Comparison of ENCODE assay signal across 8 mouse cellular contexts in genomic region chr13:3610118-3610794, GRCm38 (mm10). TPM values are rescaled to one million over a fixed set of nuclear protein-coding genes. Genes with fewer than 3 reads are reported as not detected.
DNase-seq lines count a peak whose midpoint lies in the region; ATAC-seq and TF ChIP-seq lines count a peak whose summit lies in the region.

No protein-coding gene starts in this region.

- H3K27me3 ChIP-seq in thymus, adult 2 months (ENCODE audit: control insufficient read depth, insufficient read depth, low read length): no peaks in the 10 kb centered on the region
- H3K27me3 ChIP-seq in hindbrain, postnatal 0 days (ENCODE audit: insufficient read depth, low read length): no peaks in the 10 kb centered on the region
- H3K27me3 ChIP-seq in limb, embryonic 15.5 days: no peaks in the 10 kb centered on the region
- H3K27me3 ChIP-seq in midbrain, embryonic 15.5 days (replicated peaks): 0 out of 2 replicates have a peak, but pooled peaks cover 4% of the 10 kb centered on the region
- no peaks in the 10 kb centered on the region for H3K27me3 ChIP-seq in testis, adult 2 months (ENCODE audit: control insufficient read depth, insufficient read depth, low read length)

- H3K36me3 ChIP-seq in thymus, adult 2 months (ENCODE audit: control insufficient read depth, insufficient read depth, low read length): no peaks in the 10 kb centered on the region
- no peaks in the 10 kb centered on the region for H3K36me3 ChIP-seq in hindbrain, postnatal 0 days (ENCODE audit: insufficient read depth, low read length)
- no peaks in the 10 kb centered on the region for H3K36me3 ChIP-seq in limb, embryonic 15.5 days
- no peaks in the 10 kb centered on the region for H3K36me3 ChIP-seq in midbrain, embryonic 15.5 days (replicated peaks)
- H3K36me3 ChIP-seq in testis, adult 2 months (ENCODE audit: control insufficient read depth, insufficient read depth, low read length): no peaks in the 10 kb centered on the region

- peak overlapping the region; percentile 64 for H3K27ac ChIP-seq in thymus, adult 2 months (ENCODE audit: control insufficient read depth, insufficient read depth, low read length)
- H3K27ac ChIP-seq in hindbrain, postnatal 0 days: peak overlapping the region; percentile 92
- H3K27ac ChIP-seq in limb, embryonic 15.5 days: peak overlapping the region; percentile 96
- H3K27ac ChIP-seq in midbrain, embryonic 15.5 days: peak overlapping the region; percentile 88
- peak overlapping the region; percentile 100 for H3K27ac ChIP-seq in testis, adult 2 months (ENCODE audit: control insufficient read depth, insufficient read depth, low read depth, low read length)

- DNase-seq in thymus, adult 2 months: no peak
- no peak for DNase-seq in thymus, postnatal 25 days
- peak; percentile 53 for DNase-seq in brain, embryonic 14.5 days (ENCODE audit: low read depth)
- DNase-seq in frontal cortex, postnatal 14 days (ENCODE audit: low spot score in 2 of 2): peak; percentile 11 to 39
- peak; percentile 30 for DNase-seq in hindbrain, postnatal 0 days (ENCODE audit: low spot score)

- WGBS in thymus, adult 2 months: 1% methylated on average over 50 of the region's 50 CpGs
- WGBS in hindbrain, postnatal 0 days: 1% methylated on average over 48 of the region's 50 CpGs
- 0% methylated on average over 47 of the region's 50 CpGs for WGBS in limb, embryonic 15.5 days
- 0% methylated on average over 42 of the region's 50 CpGs for WGBS in midbrain, embryonic 15.5 days

- peak; percentile 33; the same call in 1 of the 2 replicates for ATAC-seq in hindbrain, postnatal 0 days
- ATAC-seq in limb, embryonic 15.5 days (ENCODE audit: insufficient number of reproducible peaks, low FRiP score, low TSS enrichment, low read depth): 0 out of 2 replicates have a peak, but pooled peaks have one; percentile 7
- peak; percentile 1 for ATAC-seq in midbrain, embryonic 15.5 days (replicated peaks)

- no peaks in the 10 kb centered on the region for H3K4me1 ChIP-seq in thymus, adult 2 months (replicated peaks; ENCODE audit: control insufficient read depth, insufficient read depth, low read length)
- no peaks in the 10 kb centered on the region for H3K4me1 ChIP-seq in hindbrain, postnatal 0 days (ENCODE audit: insufficient read depth, low read length)
- H3K4me1 ChIP-seq in limb, embryonic 15.5 days: no peaks in the 10 kb centered on the region
- peaks cover 6% of the 10 kb centered on the region for H3K4me1 ChIP-seq in midbrain, embryonic 15.5 days
- H3K4me1 ChIP-seq in testis, adult 2 months (ENCODE audit: control insufficient read depth, insufficient read depth, low read length): no peaks in the 10 kb centered on the region; the same call in 1 of the 2 replicates

- peak overlapping the region; percentile 80 for H3K4me2 ChIP-seq in hindbrain, postnatal 0 days (ENCODE audit: low read depth, low read length)
- H3K4me2 ChIP-seq in limb, embryonic 15.5 days: peak overlapping the region; percentile 63
- H3K4me2 ChIP-seq in midbrain, embryonic 15.5 days: peak overlapping the region; percentile 72

- no peak for TF ChIP-seq CTCF in thymus, adult 2 months (IDR thresholded peaks at IDR 0.05; ENCODE audit: borderline replicate concordance, control insufficient read depth, extremely low read depth, insufficient read depth, low read length, poor library complexity)
- TF ChIP-seq CTCF in brain, embryonic 14.5 days (IDR thresholded peaks at IDR 0.05; ENCODE audit: borderline replicate concordance, extremely low read depth, insufficient read depth, insufficient read length): no peak
- no peak for TF ChIP-seq CTCF in hindbrain, postnatal 0 days (IDR thresholded peaks at IDR 0.05; ENCODE audit: low read depth)
- TF ChIP-seq CTCF in testis, adult 2 months (IDR thresholded peaks at IDR 0.05; ENCODE audit: control insufficient read depth, insufficient read depth, insufficient replicate concordance, low read depth, low read length): no peak

- H3K9ac ChIP-seq in hindbrain, postnatal 0 days (replicated peaks; ENCODE audit: low read length): peak overlapping the region; percentile 75
- peak overlapping the region; percentile 88 for H3K9ac ChIP-seq in limb, embryonic 15.5 days
- peak overlapping the region; percentile 72 for H3K9ac ChIP-seq in midbrain, embryonic 15.5 days

- H3K4me3 ChIP-seq in thymus, adult 2 months (ENCODE audit: control insufficient read depth, insufficient read depth, low read length): peak overlapping the region; percentile 74
- H3K4me3 ChIP-seq in hindbrain, postnatal 0 days (ENCODE audit: low read length): peak overlapping the region; percentile 91
- peak overlapping the region; percentile 96 for H3K4me3 ChIP-seq in limb, embryonic 15.5 days
- H3K4me3 ChIP-seq in midbrain, embryonic 15.5 days: peak overlapping the region; percentile 77
- H3K4me3 ChIP-seq in testis, adult 2 months (ENCODE audit: control insufficient read depth, low read depth, low read length): peak overlapping the region; percentile 100

- no peak for TF ChIP-seq POLR2A in thymus, adult 2 months (IDR thresholded peaks at IDR 0.05; ENCODE audit: control insufficient read depth, extremely low read depth, insufficient read depth, low read length, poor library complexity)
- no peak for TF ChIP-seq POLR2A in brain, embryonic 14.5 days (IDR thresholded peaks at IDR 0.05; ENCODE audit: borderline replicate concordance, extremely low read depth, insufficient read depth, insufficient read length, poor library complexity, severe bottlenecking)
- peak; percentile 48; the same call in 1 of the 2 replicates for TF ChIP-seq POLR2A in testis, adult 2 months (IDR thresholded peaks at IDR 0.05; ENCODE audit: control insufficient read depth, low read depth, low read length)

- no peaks in the 10 kb centered on the region for H3K9me3 ChIP-seq in hindbrain, postnatal 0 days (ENCODE audit: low read length)
- H3K9me3 ChIP-seq in limb, embryonic 15.5 days: no peaks in the 10 kb centered on the region
- H3K9me3 ChIP-seq in midbrain, embryonic 15.5 days: no peaks in the 10 kb centered on the region

RNA-seq across cellular contexts. Expression of gene Fam208b, which starts 0.7 kb away (rescaled TPM):
- polyA plus RNA-seq in thymus, adult 2 months (2012; rRNA removed): 8.1 and 9.2 TPM in 2 replicates
- polyA plus RNA-seq in brain, embryonic 14.5 days (2012; rRNA removed): 28.6 and 31.1 TPM in 2 replicates
- 25.4 and 36.7 TPM in 2 replicates for total RNA-seq in hindbrain, postnatal 0 days (2014; rRNA removed)
- 8.4 and 9.9 TPM in 2 replicates for polyA plus RNA-seq in hindbrain, postnatal 0 days (2015; fragmentation: Nextera tagmentation; extraction: Ambion mirVana)
- polyA plus RNA-seq in limb, embryonic 15.5 days (2015; fragmentation: Nextera tagmentation; extraction: Ambion mirVana): 15.3 and 15.7 TPM in 2 replicates
- polyA plus RNA-seq in midbrain, embryonic 15.5 days (2015; fragmentation: Nextera tagmentation; extraction: Ambion mirVana): 18.5 and 19.3 TPM in 2 replicates
- 20.9 and 25.5 TPM in 2 replicates for polyA plus RNA-seq in testis, adult 2 months (2012; rRNA removed)

RNA-seq across cellular contexts. Expression of gene Asb13, which starts 23.6 kb away (rescaled TPM):
- polyA plus RNA-seq in thymus, adult 2 months (2012; rRNA removed): 22.9 and 25.7 TPM in 2 replicates
- polyA plus RNA-seq in brain, embryonic 14.5 days (2012; rRNA removed): 16.7 and 18.0 TPM in 2 replicates
- total RNA-seq in hindbrain, postnatal 0 days (2014; rRNA removed): 16.6 and 17.3 TPM in 2 replicates
- 14.1 and 16.5 TPM in 2 replicates for polyA plus RNA-seq in hindbrain, postnatal 0 days (2015; fragmentation: Nextera tagmentation; extraction: Ambion mirVana)
- 10.1 and 11.9 TPM in 2 replicates for polyA plus RNA-seq in limb, embryonic 15.5 days (2015; fragmentation: Nextera tagmentation; extraction: Ambion mirVana)
- polyA plus RNA-seq in midbrain, embryonic 15.5 days (2015; fragmentation: Nextera tagmentation; extraction: Ambion mirVana): 20.8 TPM in 2 replicates
- polyA plus RNA-seq in testis, adult 2 months (2012; rRNA removed): 0.46 and 0.93 TPM in 2 replicates

Comparison
In these comparisons a context has a peak if more than half of its experiments do, and no peak if none do; other contexts are left out.
1. DNase-seq: peak in brain, embryonic 14.5 days (single experiment), frontal cortex, postnatal 14 days (2 of 2) and hindbrain, postnatal 0 days (single experiment); none in thymus, adult 2 months (single experiment) and thymus, postnatal 25 days (single experiment).
2. Peak in every context shown above with its lines, with median percentiles within 50 percentile points of each other: H3K27ac ChIP-seq, H3K4me3 ChIP-seq, ATAC-seq, H3K4me2 ChIP-seq and H3K9ac ChIP-seq.